Mouse (Mus musculus): ENCODE results near the gene Rnf138rt1. TPM values are rescaled to one million over a fixed set of nuclear protein-coding genes. Genes with fewer than 3 reads are reported as not detected.

Gene Rnf138rt1
- total and polyA plus RNA-seq, 2 experiments: not detected

- H3K27ac ChIP-seq (replicated peaks; ENCODE audit: insufficient read depth, low read depth, low read length): no peak overlapping the region
- TF ChIP-seq POLR2A (IDR thresholded peaks at IDR 0.05; ENCODE audit: extremely low read depth, insufficient read depth, low read length): no peak
- no peak for TF ChIP-seq CTCF (IDR thresholded peaks at IDR 0.05; ENCODE audit: low read depth, low read length)
- H3K4me1 ChIP-seq (ENCODE audit: control insufficient read depth, insufficient read depth, low read length): no peaks in the 10 kb centered on the region
- no peak overlapping the region for H3K9ac ChIP-seq (ENCODE audit: low read depth, low read length)
- no peaks in the 10 kb centered on the region for H3K36me3 ChIP-seq (ENCODE audit: control insufficient read depth, insufficient read depth, low read length)
- 10% methylated on average over 1 of the region's 1 CpGs for WGBS
- DNase-seq (ENCODE audit: extremely low read depth, low read depth, low spot score): peak; percentile 16
- no peaks in the 10 kb centered on the region for H3K79me2 ChIP-seq (ENCODE audit: control insufficient read depth, insufficient read depth, low read length)
- H3K27me3 ChIP-seq (ENCODE audit: control insufficient read depth, insufficient read depth, low read length): no peaks in the 10 kb centered on the region
- H3K4me3 ChIP-seq (ENCODE audit: insufficient read depth, low read depth, low read length): no peak overlapping the region
Observed at GRCm38 (mm10) chrX:163738904-163739303, 22.2 kb downstream of the Rnf138rt1 start.

- Histone ChIP-seq H3K4me1 (ENCODE audit: control insufficient read depth, insufficient read depth, low read length) (no peaks in the 10 kb centered on the region), H3K9ac (ENCODE audit: low read depth, low read length) (no peak overlapping the region), H3K79me2 (ENCODE audit: control insufficient read depth, insufficient read depth, low read length) (no peaks in the 10 kb centered on the region), H3K36me3 (ENCODE audit: control insufficient read depth, insufficient read depth, low read length) (no peaks in the 10 kb centered on the region), H3K27ac (replicated peaks; ENCODE audit: insufficient read depth, low read depth, low read length) (no peak overlapping the region), H3K27me3 (ENCODE audit: control insufficient read depth, insufficient read depth, low read length) (no peaks in the 10 kb centered on the region), H3K4me3 (ENCODE audit: insufficient read depth, low read depth, low read length) (no peak overlapping the region)
- no peak for DNase-seq (ENCODE audit: extremely low read depth, low read depth, low spot score)
- 100% methylated on average over 1 of the region's 1 CpGs for WGBS
- TF ChIP-seq POLR2A (IDR thresholded peaks at IDR 0.05; ENCODE audit: extremely low read depth, insufficient read depth, low read length) (no peak), CTCF (IDR thresholded peaks at IDR 0.05; ENCODE audit: low read depth, low read length) (no peak)
Observed at GRCm38 (mm10) chrX:163734145-163734544, 27.0 kb downstream of the Rnf138rt1 start.

- no peaks in the 10 kb centered on the region for H3K79me2 ChIP-seq (ENCODE audit: control insufficient read depth, insufficient read depth, low read length)
- TF ChIP-seq POLR2A (IDR thresholded peaks at IDR 0.05; ENCODE audit: extremely low read depth, insufficient read depth, low read length) (no peak), CTCF (IDR thresholded peaks at IDR 0.05; ENCODE audit: low read depth, low read length) (no peak)
- no peak overlapping the region for H3K27ac ChIP-seq (replicated peaks; ENCODE audit: insufficient read depth, low read depth, low read length)
- no peaks in the 10 kb centered on the region for H3K36me3 ChIP-seq (ENCODE audit: control insufficient read depth, insufficient read depth, low read length)
- no peak overlapping the region for H3K9ac ChIP-seq (ENCODE audit: low read depth, low read length)
- no peaks in the 10 kb centered on the region for H3K4me1 ChIP-seq (ENCODE audit: control insufficient read depth, insufficient read depth, low read length)
- H3K27me3 ChIP-seq (ENCODE audit: control insufficient read depth, insufficient read depth, low read length): no peaks in the 10 kb centered on the region
- no peak overlapping the region for H3K4me3 ChIP-seq (ENCODE audit: insufficient read depth, low read depth, low read length)
- DNase-seq (ENCODE audit: extremely low read depth, low read depth, low spot score): no peak
Observed at GRCm38 (mm10) chrX:163723630-163724029, 37.5 kb downstream of the Rnf138rt1 start.

- 64% methylated on average over 12 of the region's 12 CpGs for WGBS
- no peak overlapping the region for H3K9ac ChIP-seq (ENCODE audit: low read depth, low read length)
- no peak overlapping the region for H3K4me3 ChIP-seq (ENCODE audit: insufficient read depth, low read depth, low read length)
- no peak overlapping the region for H3K27ac ChIP-seq (replicated peaks; ENCODE audit: insufficient read depth, low read depth, low read length)
- TF ChIP-seq POLR2A (IDR thresholded peaks at IDR 0.05; ENCODE audit: extremely low read depth, insufficient read depth, low read length) (no peak), CTCF (IDR thresholded peaks at IDR 0.05; ENCODE audit: low read depth, low read length) (no peak)
- H3K36me3 ChIP-seq (ENCODE audit: control insufficient read depth, insufficient read depth, low read length): no peaks in the 10 kb centered on the region
- H3K79me2 ChIP-seq (ENCODE audit: control insufficient read depth, insufficient read depth, low read length): no peaks in the 10 kb centered on the region
- H3K27me3 ChIP-seq (ENCODE audit: control insufficient read depth, insufficient read depth, low read length): no peaks in the 10 kb centered on the region
- no peaks in the 10 kb centered on the region for H3K4me1 ChIP-seq (ENCODE audit: control insufficient read depth, insufficient read depth, low read length)
- DNase-seq (ENCODE audit: extremely low read depth, low read depth, low spot score): no peak
Observed at GRCm38 (mm10) chrX:163722785-163723577, 38.1 kb downstream of the Rnf138rt1 start.

- 65% methylated on average over 2 of the region's 2 CpGs for WGBS
- Histone ChIP-seq H3K27ac (replicated peaks; ENCODE audit: insufficient read depth, low read depth, low read length) (no peak overlapping the region), H3K36me3 (ENCODE audit: control insufficient read depth, insufficient read depth, low read length) (no peaks in the 10 kb centered on the region), H3K9ac (ENCODE audit: low read depth, low read length) (no peak overlapping the region), H3K27me3 (ENCODE audit: control insufficient read depth, insufficient read depth, low read length) (no peaks in the 10 kb centered on the region), H3K4me1 (ENCODE audit: control insufficient read depth, insufficient read depth, low read length) (no peaks in the 10 kb centered on the region), H3K79me2 (ENCODE audit: control insufficient read depth, insufficient read depth, low read length) (no peaks in the 10 kb centered on the region), H3K4me3 (ENCODE audit: insufficient read depth, low read depth, low read length) (no peak overlapping the region)
- no peak for DNase-seq (ENCODE audit: extremely low read depth, low read depth, low spot score)
- no peak for TF ChIP-seq CTCF (IDR thresholded peaks at IDR 0.05; ENCODE audit: low read depth, low read length)
- TF ChIP-seq POLR2A (IDR thresholded peaks at IDR 0.05; ENCODE audit: extremely low read depth, insufficient read depth, low read length): no peak
Observed at GRCm38 (mm10) chrX:163720597-163720996, 40.5 kb downstream of the Rnf138rt1 start.

Other genes starting within 250 kb of the Rnf138rt1 start
- gene Grpr, start 211.7 kb downstream of the Rnf138rt1 start, total RNA-seq (2014; rRNA removed): not detected in 2 replicates
- not detected in 2 replicates for gene Grpr, start 211.7 kb downstream of the Rnf138rt1 start, polyA plus RNA-seq (2012; rRNA removed)
- gene Ap1s2, start 147.7 kb upstream of the Rnf138rt1 start, total RNA-seq (2014; rRNA removed): 2.4 and 2.7 TPM in 2 replicates
- 0.19 and 0.26 TPM in 2 replicates for gene Ap1s2, start 147.7 kb upstream of the Rnf138rt1 start, polyA plus RNA-seq (2012; rRNA removed)
- gene Zrsr2, start 197.3 kb upstream of the Rnf138rt1 start, total RNA-seq (2014; rRNA removed): 6.7 and 6.8 TPM in 2 replicates
- 4.9 and 5.4 TPM in 2 replicates for gene Zrsr2, start 197.3 kb upstream of the Rnf138rt1 start, polyA plus RNA-seq (2012; rRNA removed)

Measured in liver, adult 2 months (tissue).